Mouse (Mus musculus) testis, adult 2 months (tissue): ENCODE measurements around the gene Gemin2.

Source experiments
- CTCF ChIP-seq: fragments of 200-500 bp; IDR thresholded peaks from 2 replicates; pipeline ENCODE4 v1.5.1; 2012; ENCODE audit warnings: low read depth, mild to moderate bottlenecking, inconsistent platforms, low read length, moderate library complexity; ENCODE audit not compliant: control insufficient read depth, insufficient read depth, insufficient replicate concordance
- POLR2A ChIP-seq: fragments of 200-500 bp; IDR thresholded peaks from 2 replicates; pipeline ENCODE4 v1.6.1; 2012; ENCODE audit warnings: low read depth, mild to moderate bottlenecking, inconsistent platforms, low read length, moderate library complexity; ENCODE audit not compliant: control insufficient read depth

GRCm38 (mm10) chr12:59019891-59020290 lies 6.7 kb downstream of the Gemin2 start:
- no peak for TF ChIP-seq POLR2A
- no peak for TF ChIP-seq CTCF
